Mouse (Mus musculus): ENCODE measurements at regions not wholly inside any gene's neighbourhood (a gene's known extent, or its start where the extent isn't known, plus 50 kb on each side); places are given as distances from the start of the nearest gene placed in this dataset.

DNA sequence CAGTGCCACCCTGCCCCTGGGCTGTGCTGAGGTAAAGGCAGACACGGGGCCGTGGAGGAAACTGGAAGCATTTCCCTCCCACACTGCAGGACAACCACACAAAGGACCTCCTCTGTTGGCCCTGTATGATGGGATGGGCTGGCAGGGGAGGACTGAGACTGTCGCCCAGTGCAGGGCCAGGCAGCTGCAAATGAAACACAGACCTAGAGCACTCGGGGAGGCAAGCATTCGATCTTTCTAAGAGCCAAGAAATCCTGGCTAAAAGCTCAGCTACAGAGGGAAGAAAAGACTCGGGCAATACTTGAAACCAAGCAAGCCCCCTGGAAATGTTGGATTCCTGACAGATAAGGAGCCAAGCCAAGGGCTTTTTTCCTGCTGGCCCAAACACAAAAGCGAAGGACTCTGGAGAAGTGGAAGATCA, 82.5 kb upstream of the Sertad2 start:
- no peak for TF ChIP-seq EP300 (optimal IDR thresholded peaks at IDR 0.05)
- no peak for TF ChIP-seq CTCF (IDR thresholded peaks at IDR 0.05; ENCODE audit: low read depth)
